Mouse (Mus musculus) forelimb bud, embryonic 11.5 days (tissue): ENCODE measurements around the gene Gm11541.
A peak's percentile ranks its signal among the peaks of the same experiment; 100 is the strongest.
"Not testable (repeated sequence)": the region's sequence is repeated elsewhere in the genome, so short reads cannot be mapped to it uniquely, and the experiment has no call there.

Experiments
- DNase-seq: peaks from one replicate; pipeline ENCODE4 v3.0.0-alpha.2; 2012; ENCODE audit warnings: low read depth, low spot score

Gm11541 gene

GRCm38 (mm10) chr11:94697140-94697539 is 7.2 kb downstream of the Gm11541 start:
- DNase-seq: no peak

DNA sequence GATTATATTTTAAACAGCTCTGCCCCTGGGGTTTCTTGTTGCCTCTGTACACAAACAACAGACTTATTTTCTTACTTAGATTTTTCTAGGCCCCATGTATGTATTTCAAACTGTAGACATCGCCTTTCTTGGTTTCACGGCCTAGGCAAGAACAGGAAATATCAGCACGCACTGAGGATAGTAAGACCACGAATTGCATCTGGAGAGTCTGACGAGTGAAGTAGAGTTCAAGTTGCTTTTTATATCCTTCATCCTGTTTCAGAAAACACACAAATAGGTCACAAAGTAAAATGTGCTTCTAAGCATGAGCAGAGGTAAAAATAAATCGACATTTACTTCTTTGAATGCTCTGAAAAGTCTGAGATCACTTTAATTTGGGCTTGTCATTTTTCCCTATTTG is 8.8 kb downstream of the Gm11541 start:
- DNase-seq: no peak

DNA sequence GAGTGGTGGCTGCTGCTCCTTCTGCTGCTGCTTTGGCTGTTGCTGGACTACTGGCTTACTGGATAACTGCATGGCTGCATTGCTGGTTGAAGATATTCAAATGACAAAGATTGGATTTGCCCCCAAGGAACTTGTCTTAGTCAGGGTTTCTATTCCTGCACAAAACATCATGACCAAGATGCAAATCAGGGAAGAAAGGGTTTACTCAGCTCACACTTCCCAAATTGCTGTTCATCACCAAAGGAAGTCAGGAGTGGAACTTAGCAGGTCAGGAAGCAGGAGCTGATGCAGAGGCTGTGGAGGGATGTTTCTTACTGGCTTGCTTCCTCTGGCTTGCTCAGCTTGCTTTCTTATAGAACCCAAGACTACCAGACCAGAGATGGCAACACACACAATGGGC is 11.8 kb downstream of the Gm11541 start:
- not testable (repeated sequence) for DNase-seq

DNA sequence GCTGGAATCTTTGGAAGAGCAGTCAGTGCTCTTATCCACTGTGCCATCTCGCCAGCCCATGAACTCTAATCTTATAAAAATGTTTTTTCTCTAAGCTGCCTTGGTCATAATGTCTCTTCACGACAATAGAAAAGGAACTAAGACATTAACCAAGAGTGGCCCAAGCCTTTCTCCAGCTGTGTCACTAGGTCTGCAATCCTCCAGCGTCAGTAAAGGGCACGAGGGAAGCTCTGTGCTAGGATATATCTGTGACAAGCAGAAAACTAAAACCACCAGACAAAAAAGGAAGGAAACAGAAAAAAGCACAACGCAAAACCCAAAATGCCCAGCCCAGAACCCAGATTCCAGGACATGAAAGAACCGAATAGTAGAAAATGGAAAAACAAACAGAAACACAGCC is 17.1 kb downstream of the Gm11541 start:
- no peak for DNase-seq

- no peak for DNase-seq
These were observed 21.9 kb downstream of the Gm11541 start for GRCm38 (mm10) chr11:94682427-94682826.

- DNase-seq: no peak
These were observed 22.7 kb downstream of the Gm11541 start for GRCm38 (mm10) chr11:94681640-94682039.

DNA sequence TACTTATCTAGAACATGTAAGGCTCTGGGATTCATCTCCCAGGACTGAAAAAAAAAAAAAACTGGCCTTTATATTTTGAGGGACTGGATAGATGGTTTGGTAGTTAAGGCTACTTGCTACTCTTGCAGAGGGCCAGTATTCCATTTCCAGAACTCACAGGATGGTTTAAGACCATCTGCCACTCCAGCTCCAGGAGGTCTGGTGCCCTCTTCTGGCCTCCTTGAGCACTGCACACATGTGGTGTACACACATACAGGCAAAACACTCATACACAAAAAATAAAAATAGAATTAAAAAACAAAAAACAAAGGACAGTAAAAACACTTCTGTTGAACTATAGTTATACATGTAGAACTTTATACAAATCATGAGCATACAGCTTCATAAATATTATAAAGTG is 23.7 kb downstream of the Gm11541 start:
- no peak for DNase-seq

GRCm38 (mm10) chr11:94677607-94678145 is 26.6 kb downstream of the Gm11541 start:
- DNase-seq: peak; percentile 7

- DNase-seq: peak; percentile 95
These were observed 27.3 kb downstream of the Gm11541 start, which contains the start of gene Xylt2 for GRCm38 (mm10) chr11:94676754-94677606. TSS of gene Xylt2 (minus strand) at chr11:94677515.

DNA sequence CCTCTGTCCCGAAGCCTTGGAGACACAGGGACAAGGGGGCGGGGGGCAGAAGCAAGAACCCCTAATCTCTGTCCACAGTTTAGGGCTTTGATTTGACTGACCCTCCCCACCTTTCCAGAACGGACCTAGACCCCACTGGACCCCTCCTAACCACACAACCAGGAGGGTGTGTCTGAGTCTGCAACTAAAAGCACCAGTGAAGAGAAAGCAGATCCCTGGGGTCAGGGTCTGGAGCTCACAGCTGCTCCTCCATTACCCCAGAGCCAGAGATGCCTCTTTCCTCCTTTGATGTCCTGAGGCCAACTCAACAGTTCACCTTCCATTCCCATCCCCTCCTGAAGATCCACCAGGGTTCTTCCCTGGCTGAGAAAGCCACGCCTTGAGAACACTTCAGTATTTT is 28.0 kb downstream of the Gm11541 start:
- DNase-seq: no peak

DNA sequence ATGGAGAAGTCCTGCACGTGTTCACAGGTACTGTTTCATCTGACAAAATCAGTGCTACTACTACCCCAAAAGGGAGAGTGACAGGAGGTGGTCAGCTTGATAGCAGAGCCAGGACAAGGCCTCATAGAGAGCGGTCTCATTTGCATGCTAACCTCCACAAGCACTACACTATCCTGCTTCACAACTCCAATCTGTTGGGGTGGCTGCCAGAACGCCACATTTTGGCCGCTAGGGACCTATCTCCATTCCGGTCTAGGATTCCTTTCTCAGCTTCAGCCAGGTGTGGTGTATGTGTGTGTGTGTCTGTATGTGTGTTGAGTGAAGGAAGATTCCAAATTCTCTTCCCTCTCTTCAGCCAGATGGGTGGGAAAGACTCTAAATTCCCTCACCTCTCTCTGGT is 28.9 kb downstream of the Gm11541 start:
- no peak for DNase-seq

- DNase-seq: no peak
These were observed 29.3 kb downstream of the Gm11541 start for GRCm38 (mm10) chr11:94674984-94675383.

- DNase-seq: no peak
These were observed 39.0 kb downstream of the Gm11541 start for GRCm38 (mm10) chr11:94665281-94665680.

DNA sequence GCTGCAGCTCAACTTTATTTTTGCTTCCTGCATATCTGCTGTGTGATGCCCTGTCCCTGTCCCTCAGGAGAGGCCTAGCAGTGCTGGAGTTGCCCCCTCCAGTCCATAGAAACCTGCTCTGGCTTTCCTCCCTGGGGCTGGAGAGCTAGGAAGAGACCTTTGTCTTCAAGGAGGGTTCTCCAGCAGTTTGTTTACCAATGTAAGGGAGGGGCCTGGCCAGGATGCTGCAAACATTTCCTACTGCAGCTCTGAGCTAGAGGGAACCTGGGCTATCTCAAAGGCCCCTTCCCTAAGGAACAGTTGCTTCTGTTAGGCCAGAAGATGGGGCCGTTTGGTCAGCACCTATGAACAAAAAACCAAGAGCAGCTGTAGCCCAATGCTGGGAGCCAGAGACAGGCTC is 43.0 kb downstream of the Gm11541 start:
- no peak for DNase-seq

DNA sequence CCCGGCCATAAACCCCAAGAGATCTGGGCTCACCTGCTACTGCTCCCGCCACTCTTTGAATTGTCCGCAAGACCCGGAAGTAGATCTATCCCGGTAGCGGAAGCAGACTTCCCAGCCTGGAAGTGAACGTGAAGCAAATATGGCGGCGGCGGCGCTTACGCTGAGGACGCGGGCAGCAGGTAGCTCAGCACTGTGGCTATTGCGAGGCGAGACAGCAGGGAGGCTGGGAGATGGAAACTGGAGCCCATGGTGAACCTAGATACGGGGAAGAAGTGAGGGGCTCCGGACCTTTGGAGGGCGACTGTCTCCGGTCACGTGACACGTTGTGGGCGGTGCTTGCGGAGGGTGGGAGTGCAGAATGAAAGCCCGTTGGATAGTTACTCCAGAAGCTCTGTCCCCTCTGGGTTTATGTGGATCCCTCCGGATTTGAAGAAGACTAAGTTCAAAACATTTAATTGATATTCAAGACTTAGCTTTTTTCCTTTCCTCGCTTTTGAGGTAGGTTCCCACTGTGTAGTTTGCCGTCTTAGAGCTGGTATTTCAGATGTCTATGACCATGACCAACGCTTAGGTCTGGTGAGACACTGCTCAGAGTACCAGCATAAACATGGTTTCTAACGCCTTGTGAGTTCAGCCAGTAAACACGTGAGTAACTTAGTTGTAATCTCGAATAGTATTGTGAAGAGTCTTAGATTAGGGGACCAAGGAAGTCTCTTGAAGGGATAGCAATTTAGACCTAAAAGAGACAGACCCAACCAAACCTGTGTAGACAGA is 50.4 kb downstream of the Gm11541 start, which contains the start of the genes Mrpl27 and Eme1:
Mrpl27 (plus strand) TSS at position 105 of the 774 bp plus-strand sequence.
Eme1 (minus strand) TSS at position 302 of the 774 bp plus-strand sequence.
- DNase-seq: peak; percentile 75

DNA sequence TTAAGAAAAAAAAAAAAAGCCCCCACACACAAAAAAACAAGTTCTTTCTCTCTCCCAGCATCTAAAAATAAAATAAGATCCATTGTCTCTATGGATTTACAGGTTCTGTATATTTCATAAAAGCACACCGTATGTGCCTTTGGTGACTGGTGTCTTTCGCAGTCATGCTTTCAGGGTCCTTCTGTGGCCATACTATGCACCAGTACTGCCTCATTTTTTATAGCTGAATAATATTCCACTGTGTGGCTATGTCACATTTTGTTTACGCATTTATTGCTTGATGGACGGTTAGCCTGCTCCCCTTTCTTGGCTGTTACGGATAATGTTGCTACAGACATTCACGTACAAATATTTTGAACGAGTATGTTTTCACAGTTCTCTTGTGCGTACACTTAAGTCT is 51.3 kb downstream of the Gm11541 start:
- DNase-seq: no peak

DNA sequence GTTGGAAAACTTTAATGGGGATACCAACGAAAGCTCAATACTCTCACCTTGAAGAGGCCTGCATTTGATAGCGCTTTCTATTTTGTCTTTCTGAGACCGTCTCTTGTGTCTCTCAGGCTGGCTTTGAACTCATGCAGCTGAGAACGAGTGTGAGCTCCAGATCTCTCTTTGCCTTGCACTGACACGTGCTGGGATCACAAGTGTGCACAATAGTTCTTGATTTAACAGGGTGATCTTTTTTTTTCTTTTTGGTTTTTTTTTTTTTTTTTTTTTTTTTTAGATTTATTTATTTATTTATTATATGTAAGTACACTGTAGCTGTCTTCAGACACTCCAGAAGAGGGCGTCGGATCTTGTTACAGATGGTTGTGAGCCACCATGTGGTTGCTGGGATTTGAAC is 53.1 kb downstream of the Gm11541 start:
- DNase-seq: not testable (repeated sequence)

DNA sequence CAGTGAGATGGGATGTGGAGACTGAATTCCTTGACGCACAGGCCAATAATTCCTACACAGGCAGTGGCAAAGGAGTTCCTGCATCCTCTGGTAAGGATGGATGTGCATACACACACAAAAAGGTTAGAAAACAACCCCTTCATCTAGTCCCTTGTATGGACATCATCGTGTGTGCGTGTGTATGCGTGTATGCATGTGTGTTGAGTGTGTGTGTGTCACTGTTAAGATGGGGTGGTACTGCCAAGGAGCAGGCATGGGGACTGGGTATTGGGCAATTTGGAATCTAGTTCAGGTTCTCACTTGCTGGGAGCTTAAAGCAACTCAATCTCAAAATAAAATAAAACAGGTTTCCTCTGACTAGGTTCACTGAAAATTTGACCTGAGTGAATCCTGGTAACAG is 57.8 kb downstream of the Gm11541 start:
- no peak for DNase-seq
